20 mouse cellular contexts compared by ENCODE assay signal in the genomic region with DNA sequence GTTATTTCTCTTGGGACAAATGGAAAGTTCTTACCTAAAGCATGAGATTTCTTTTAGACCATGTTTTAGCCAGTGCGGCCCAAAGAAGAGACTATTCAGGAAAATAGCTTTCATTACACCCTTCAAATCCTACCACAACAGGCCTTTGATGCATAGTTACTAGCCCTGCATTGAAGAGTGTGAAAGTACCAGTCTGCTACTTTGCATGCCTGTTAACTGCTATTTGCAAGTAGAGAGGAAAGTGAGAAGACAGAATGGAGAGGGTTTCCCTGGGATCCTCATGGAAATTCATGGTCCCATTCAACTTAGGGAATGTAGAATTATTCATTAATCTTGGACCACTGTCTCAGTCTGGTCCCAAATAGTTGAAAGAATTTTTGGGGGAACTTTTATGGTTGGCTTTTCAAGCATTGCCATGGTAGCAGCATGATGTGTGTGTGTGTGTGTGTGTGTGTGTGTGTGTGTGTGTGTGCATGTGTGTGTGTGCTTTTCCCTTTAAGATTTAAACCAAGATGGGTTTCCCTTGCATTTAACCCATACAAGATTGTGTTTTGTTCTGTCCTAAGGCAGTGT.
DNase-seq lines count a peak whose midpoint lies in the region; ATAC-seq lines count a peak whose summit lies in the region.
"Had no signal": no experiment of that assay in that cellular context is flagged by ENCODE, and none has a peak within 500 bp of the region (broad histone marks: within the 10 kb centered on the region; RNA-seq: fewer than 3 reads in every experiment).

No protein-coding gene starts in this region.

- ATAC-seq in hindbrain, embryonic 15.5 days (ENCODE audit: low FRiP score, low read depth) = peak; percentile 30; the same call in 1 of the 2 replicates
- ATAC-seq in midbrain, embryonic 16.5 days = peak; percentile 70
- ATAC-seq: CD4-positive, CD25-positive, alpha-beta regulatory T cell, adult 4 months; intestine, embryonic 15.5 days had no signal

- H3K27me3 ChIP-seq in hindbrain, embryonic 15.5 days = no peaks in the 10 kb centered on the region
- H3K27me3 ChIP-seq in midbrain, embryonic 16.5 days (ENCODE audit: control insufficient read depth, insufficient read depth, low read depth, low read length) = no peaks in the 10 kb centered on the region
- H3K27me3 ChIP-seq: intestine, embryonic 15.5 days; stomach, embryonic 15.5 days had no signal

- H3K4me3 ChIP-seq in hindbrain, embryonic 15.5 days = no peak overlapping the region
- no peak overlapping the region for H3K4me3 ChIP-seq in midbrain, embryonic 16.5 days (ENCODE audit: low read depth, low read length)
- H3K4me3 ChIP-seq: embryonic facial prominence, embryonic 10.5 days; intestine, embryonic 15.5 days; limb, embryonic 10.5 days; stomach, embryonic 15.5 days had no signal

- intact Hi-C loops in heart, postnatal 36 days (cut with DNase I) = no loop called here

- no peaks in the 10 kb centered on the region for H3K9me3 ChIP-seq in hindbrain, embryonic 15.5 days
- H3K9me3 ChIP-seq in midbrain, embryonic 16.5 days (replicated peaks; ENCODE audit: control insufficient read depth, low read length, poor library complexity, severe bottlenecking) = no peaks in the 10 kb centered on the region
- H3K9me3 ChIP-seq: embryonic facial prominence, embryonic 10.5 days; intestine, embryonic 15.5 days; limb, embryonic 10.5 days; stomach, embryonic 15.5 days had no signal

- no peak overlapping the region for H3K4me2 ChIP-seq in hindbrain, embryonic 15.5 days
- H3K4me2 ChIP-seq in midbrain, embryonic 16.5 days (ENCODE audit: low read length) = no peak overlapping the region
- H3K4me2 ChIP-seq: heart, embryonic 11.5 days; intestine, embryonic 15.5 days; liver, embryonic 11.5 days; lung, embryonic 14.5 days; stomach, embryonic 15.5 days had no signal

- no peaks in the 10 kb centered on the region for H3K36me3 ChIP-seq in hindbrain, embryonic 15.5 days
- H3K36me3 ChIP-seq in midbrain, embryonic 16.5 days (ENCODE audit: control insufficient read depth, insufficient read depth, low read length) = no peaks in the 10 kb centered on the region
- H3K36me3 ChIP-seq: embryonic facial prominence, embryonic 10.5 days; G1E; intestine, embryonic 15.5 days; limb, embryonic 10.5 days; stomach, embryonic 15.5 days had no signal

- H3K27ac ChIP-seq in hindbrain, embryonic 15.5 days (replicated peaks) = no peak overlapping the region
- no peak overlapping the region for H3K27ac ChIP-seq in midbrain, embryonic 16.5 days (ENCODE audit: low read length)
- H3K27ac ChIP-seq: embryonic facial prominence, embryonic 10.5 days; intestine, embryonic 15.5 days; limb, embryonic 10.5 days; macrophage; stomach, embryonic 15.5 days had no signal

- peak; percentile 12 for DNase-seq in embryo, embryonic 10 days (ENCODE audit: low spot score)
- no peak for DNase-seq in embryo, embryonic 9.5 days (ENCODE audit: extremely low spot score)
- peak; percentile 22 for DNase-seq in embryo, embryonic 11 days
- DNase-seq in cerebellum, postnatal 25 days = no peak
- no peak for DNase-seq in heart, postnatal 36 days
- DNase-seq in frontal cortex, postnatal 36 days (ENCODE audit: low spot score in 2 of 2) = no peak
- DNase-seq: cerebellum, adult 9-11 months; heart, postnatal 14 days; lung, embryonic 14.5 days had no signal

- H3K4me1 ChIP-seq in hindbrain, embryonic 15.5 days (replicated peaks) = no peaks in the 10 kb centered on the region
- H3K4me1 ChIP-seq in midbrain, embryonic 16.5 days (ENCODE audit: control insufficient read depth, insufficient read depth, low read length) = no peaks in the 10 kb centered on the region
- H3K4me1 ChIP-seq: intestine, embryonic 15.5 days; limb, embryonic 10.5 days; stomach, embryonic 15.5 days had no signal

- WGBS in hindbrain, embryonic 15.5 days = 24% methylated on average over 1 of the region's 1 CpGs
- WGBS in midbrain, embryonic 16.5 days = 32% methylated on average over 1 of the region's 1 CpGs

- no peak overlapping the region for H3K9ac ChIP-seq in hindbrain, embryonic 15.5 days
- no peak overlapping the region for H3K9ac ChIP-seq in midbrain, embryonic 16.5 days (ENCODE audit: low read depth, low read length)
- H3K9ac ChIP-seq: intestine, embryonic 15.5 days; lung, embryonic 14.5 days; stomach, embryonic 15.5 days had no signal

Comparison
In these comparisons a context has a peak if more than half of its experiments do, and no peak if none do; other contexts are left out.
1. DNase-seq: peak in embryo, embryonic 10 days (single experiment) and embryo, embryonic 11 days (single experiment); none in embryo, embryonic 9.5 days (single experiment), cerebellum, postnatal 25 days (0 of 2), heart, postnatal 36 days (0 of 2) and frontal cortex, postnatal 36 days (0 of 2).